Mouse (Mus musculus): ENCODE data around the gene Vmn2r78. TPM values are rescaled to one million over a fixed set of nuclear protein-coding genes. Genes with fewer than 3 reads are reported as not detected.
"Not testable (repeated sequence)": the region's sequence is repeated elsewhere in the genome, so short reads cannot be mapped to it uniquely, and the experiment has no call there.

The Vmn2r78 gene
- polyA plus RNA-seq (2015; fragmentation: Nextera tagmentation; extraction: Ambion mirVana), result not detected in 2 replicates

DNA sequence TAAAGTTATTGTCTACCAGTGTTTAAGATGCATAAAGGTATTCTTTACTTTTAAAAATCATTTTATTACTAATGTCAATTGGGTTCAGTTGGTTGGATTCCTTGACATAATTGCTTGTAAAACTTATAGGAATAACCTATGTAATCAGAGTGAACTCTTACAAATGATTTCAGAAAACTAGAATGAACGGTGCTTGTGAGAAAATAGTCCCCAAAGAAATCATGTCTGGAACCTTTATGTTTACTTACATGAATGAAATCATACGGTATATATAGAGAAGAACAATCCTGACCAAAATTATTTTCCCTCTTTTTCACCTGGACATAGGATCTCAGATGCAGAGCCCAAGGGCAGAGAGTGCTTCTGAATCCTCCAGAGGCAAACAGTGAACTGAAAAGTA, at the start of gene Vmn2r78:
Gene Vmn2r78, plus strand, starts transcription at position 301 of the 400 bp plus-strand sequence.
- ATAC-seq (replicated peaks; ENCODE audit: extremely low read depth, insufficient read depth, low FRiP score); H3K27me3 ChIP-seq (ENCODE audit: control insufficient read depth, insufficient read depth, low read length); H3K9ac ChIP-seq (ENCODE audit: low read length); H3K36me3 ChIP-seq (ENCODE audit: control insufficient read depth, insufficient read depth); H3K4me2 ChIP-seq (ENCODE audit: low read depth, low read length); H3K4me3 ChIP-seq (ENCODE audit: low read length); H3K27ac ChIP-seq (ENCODE audit: low read length); H3K9me3 ChIP-seq (replicated peaks; ENCODE audit: control insufficient read depth, low read length); H3K4me1 ChIP-seq (ENCODE audit: control insufficient read depth, insufficient read depth, low read length): not testable (repeated sequence)
- 76% methylated on average over 2 of the region's 2 CpGs for WGBS

DNA sequence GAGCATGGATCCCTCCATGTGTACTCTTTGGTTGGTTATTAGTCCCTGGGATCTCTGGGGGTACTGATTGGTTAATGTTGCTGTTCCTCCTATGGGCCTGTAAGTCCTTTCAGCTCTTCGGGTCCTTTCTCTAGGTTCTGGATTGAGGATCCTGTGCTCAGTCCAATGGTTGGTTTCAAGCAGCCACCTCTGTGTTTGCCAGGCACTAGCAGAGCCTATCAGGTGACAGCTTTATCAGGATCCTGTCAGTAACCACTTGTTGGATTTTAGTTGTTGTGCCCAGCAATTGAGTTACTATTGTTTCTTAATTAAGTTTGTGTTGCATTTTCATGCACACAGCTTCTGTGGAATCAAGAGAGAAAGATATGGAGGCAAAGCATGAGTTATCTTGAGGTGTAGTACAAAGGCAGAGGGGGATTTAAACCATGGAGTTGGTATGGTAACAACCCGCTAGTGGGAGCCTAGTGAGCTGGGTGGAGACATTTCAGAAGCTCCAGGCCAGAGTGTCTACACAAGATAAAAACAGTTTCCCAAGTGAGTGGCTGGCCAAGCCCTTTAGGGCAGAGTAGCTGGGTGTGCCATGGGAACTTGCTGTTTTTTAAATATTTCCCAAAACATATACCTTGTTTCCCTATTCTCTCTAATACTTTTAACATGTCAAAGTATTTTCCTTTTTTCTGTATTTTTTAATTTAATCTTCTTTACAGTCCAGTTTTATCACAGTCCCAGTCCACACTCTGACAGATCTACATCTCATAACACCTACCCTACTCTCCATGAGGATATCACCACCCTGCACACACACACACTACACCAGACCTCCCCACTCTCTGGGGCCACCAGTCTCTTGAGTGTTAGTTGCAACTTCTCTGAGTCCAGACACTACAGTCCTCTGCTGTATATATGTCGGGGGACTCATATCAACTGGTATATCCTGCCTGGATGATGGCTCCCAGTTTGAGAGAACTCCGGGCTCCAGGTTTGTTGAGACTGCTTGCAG, 25.1 kb upstream of the Vmn2r78 start:
- WGBS, result 68% methylated on average over 4 of the region's 4 CpGs
- H3K9ac ChIP-seq (ENCODE audit: low read length), result no peak overlapping the region
- H3K4me3 ChIP-seq (ENCODE audit: low read length), result no peak overlapping the region
- no peaks in the 10 kb centered on the region for H3K36me3 ChIP-seq (ENCODE audit: control insufficient read depth, insufficient read depth)
- peaks cover under 1% of the 10 kb centered on the region; the same call in 1 of the 2 replicates for H3K9me3 ChIP-seq (replicated peaks; ENCODE audit: control insufficient read depth, low read length)
- H3K4me1 ChIP-seq (ENCODE audit: control insufficient read depth, insufficient read depth, low read length), result no peaks in the 10 kb centered on the region
- H3K4me2 ChIP-seq (ENCODE audit: low read depth, low read length), result no peak overlapping the region
- H3K27ac ChIP-seq (ENCODE audit: low read length), result no peak overlapping the region
- H3K27me3 ChIP-seq (ENCODE audit: control insufficient read depth, insufficient read depth, low read length), result no peaks in the 10 kb centered on the region
- ATAC-seq (replicated peaks; ENCODE audit: extremely low read depth, insufficient read depth, low FRiP score), result no peak

DNA sequence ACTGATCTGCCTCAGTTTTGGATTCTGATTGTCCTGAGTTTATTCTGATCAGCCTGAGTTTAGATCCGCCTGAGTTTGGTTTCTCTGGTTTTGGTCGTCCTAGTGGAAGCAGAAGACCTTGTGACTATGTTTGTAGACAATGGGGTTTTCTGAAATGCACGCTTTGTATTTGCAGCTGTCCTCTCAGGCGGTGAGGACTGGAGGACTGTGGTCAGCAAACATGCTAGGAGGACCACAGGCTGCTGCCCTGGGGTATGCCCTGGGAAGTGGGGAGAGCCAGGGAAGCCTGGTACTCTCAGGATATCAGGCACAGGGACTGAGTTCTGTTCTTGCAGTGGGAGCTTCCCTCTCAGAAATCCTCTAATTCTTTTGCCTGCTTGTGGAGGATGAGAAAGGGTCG, 22.4 kb downstream of the Vmn2r78 start:
- H3K4me1 ChIP-seq (ENCODE audit: control insufficient read depth, insufficient read depth, low read length), result no peaks in the 10 kb centered on the region
- no peak overlapping the region for H3K4me3 ChIP-seq (ENCODE audit: low read length)
- H3K9ac ChIP-seq (ENCODE audit: low read length), result no peak overlapping the region
- H3K9me3 ChIP-seq (replicated peaks; ENCODE audit: control insufficient read depth, low read length), result no peaks in the 10 kb centered on the region; the same call in 1 of the 2 replicates
- H3K27me3 ChIP-seq (ENCODE audit: control insufficient read depth, insufficient read depth, low read length), result no peaks in the 10 kb centered on the region
- H3K27ac ChIP-seq (ENCODE audit: low read length), result no peak overlapping the region
- no peak overlapping the region for H3K4me2 ChIP-seq (ENCODE audit: low read depth, low read length)
- 73% methylated on average over 5 of the region's 5 CpGs for WGBS
- no peaks in the 10 kb centered on the region for H3K36me3 ChIP-seq (ENCODE audit: control insufficient read depth, insufficient read depth)
- ATAC-seq (replicated peaks; ENCODE audit: extremely low read depth, insufficient read depth, low FRiP score), result no peak

DNA sequence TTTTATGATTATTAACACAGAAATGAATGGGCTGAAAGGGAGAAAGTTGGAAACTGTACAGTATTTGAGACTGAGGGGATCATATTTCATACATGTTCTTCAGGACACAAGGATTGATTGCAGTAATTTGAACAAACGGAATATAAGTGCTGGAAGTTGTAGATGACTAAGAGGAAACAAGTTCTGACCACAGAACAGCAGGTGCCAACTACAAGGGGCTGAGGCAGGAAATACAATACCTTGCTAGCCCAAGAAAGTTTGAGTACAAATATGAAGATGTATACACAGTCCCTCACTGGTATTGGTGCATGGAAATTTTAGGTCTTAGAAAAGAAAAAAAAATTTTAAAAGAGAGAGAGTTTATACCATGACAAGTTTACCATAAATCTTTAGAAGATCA, 79.8 kb downstream of the Vmn2r78 start:
- WGBS, result 54% methylated on average over 1 of the region's 1 CpGs

DNA sequence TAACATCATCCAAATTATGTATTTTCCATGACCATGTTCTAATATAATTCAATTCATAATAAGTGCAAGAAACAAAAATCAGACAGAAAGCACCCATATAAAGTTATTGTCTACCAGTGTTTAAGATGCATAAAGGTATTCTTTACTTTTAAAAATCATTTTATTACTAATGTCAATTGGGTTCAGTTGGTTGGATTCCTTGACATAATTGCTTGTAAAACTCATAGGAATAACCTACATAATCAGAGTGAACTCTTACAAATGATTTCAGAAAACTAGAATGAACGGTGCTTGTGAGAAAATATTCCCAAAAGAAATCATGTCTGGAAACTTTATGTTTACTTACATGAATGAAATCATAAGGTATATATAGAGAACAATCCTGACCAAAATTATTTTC, 80.9 kb downstream of the Vmn2r78 start, which contains the start of gene Vmn2r79:
Gene Vmn2r79, plus strand, starts transcription at position 301 of the 400 bp plus-strand sequence.
- WGBS, result 78% methylated on average over 1 of the region's 1 CpGs
- H3K4me1 ChIP-seq (ENCODE audit: control insufficient read depth, insufficient read depth, low read length); ATAC-seq (replicated peaks; ENCODE audit: extremely low read depth, insufficient read depth, low FRiP score): not testable (repeated sequence)

More for the DNA sequence above, 79.8 kb downstream of the Vmn2r78 start:
- Histone ChIP-seq H3K36me3 (ENCODE audit: control insufficient read depth, insufficient read depth) (no peaks in the 10 kb centered on the region), H3K4me2 (ENCODE audit: low read depth, low read length) (no peak overlapping the region), H3K4me3 (ENCODE audit: low read length) (no peak overlapping the region), H3K27me3 (ENCODE audit: control insufficient read depth, insufficient read depth, low read length) (no peaks in the 10 kb centered on the region), H3K9me3 (replicated peaks; ENCODE audit: control insufficient read depth, low read length) (no peaks in the 10 kb centered on the region), H3K4me1 (ENCODE audit: control insufficient read depth, insufficient read depth, low read length) (no peaks in the 10 kb centered on the region), H3K9ac (ENCODE audit: low read length) (no peak overlapping the region), H3K27ac (ENCODE audit: low read length) (no peak overlapping the region)
- ATAC-seq (replicated peaks; ENCODE audit: extremely low read depth, insufficient read depth, low FRiP score), result no peak

More for the DNA sequence above, 80.9 kb downstream of the Vmn2r78 start, which contains the start of gene Vmn2r79:
- not testable (repeated sequence) for H3K4me2 ChIP-seq (ENCODE audit: low read depth, low read length); H3K9me3 ChIP-seq (replicated peaks; ENCODE audit: control insufficient read depth, low read length); H3K27ac ChIP-seq (ENCODE audit: low read length); H3K9ac ChIP-seq (ENCODE audit: low read length); H3K4me3 ChIP-seq (ENCODE audit: low read length); H3K36me3 ChIP-seq (ENCODE audit: control insufficient read depth, insufficient read depth); H3K27me3 ChIP-seq (ENCODE audit: control insufficient read depth, insufficient read depth, low read length)

Other genes with a start within 250 kb of the Vmn2r78 start
- not detected in 2 replicates for gene Olfr292, start 226.8 kb upstream of the Vmn2r78 start, polyA plus RNA-seq (2015; fragmentation: Nextera tagmentation; extraction: Ambion mirVana)
- gene Folh1, start 139.2 kb upstream of the Vmn2r78 start, polyA plus RNA-seq (2015; fragmentation: Nextera tagmentation; extraction: Ambion mirVana), result 0.28 and 0.62 TPM in 2 replicates
- gene Vmn2r77, start 120.1 kb upstream of the Vmn2r78 start, polyA plus RNA-seq (2015; fragmentation: Nextera tagmentation; extraction: Ambion mirVana), result not detected in 2 replicates
- gene Vmn2r79, start 81.0 kb downstream of the Vmn2r78 start, polyA plus RNA-seq (2015; fragmentation: Nextera tagmentation; extraction: Ambion mirVana), result 0.01 TPM in 1 of 2 replicates, not detected in the other